Mouse (Mus musculus): ENCODE data around the gene Hoxc6.

Hoxc6 gene

GRCm38 (mm10) chr15:102969296-102969695 is 28.8 kb upstream of the Hoxc6 start:
- DNase-seq (ENCODE audit: low spot score) = no peak

GRCm38 (mm10) chr15:102970740-102971139 is 27.3 kb upstream of the Hoxc6 start:
- no peak for DNase-seq (ENCODE audit: low spot score)

GRCm38 (mm10) chr15:102972254-102972653 is 25.8 kb upstream of the Hoxc6 start:
- no peak for DNase-seq (ENCODE audit: low spot score)

GRCm38 (mm10) chr15:102972753-102973152 is 25.3 kb upstream of the Hoxc6 start:
- DNase-seq (ENCODE audit: low spot score) = no peak

GRCm38 (mm10) chr15:102975034-102975433 is 23.0 kb upstream of the Hoxc6 start:
- DNase-seq (ENCODE audit: low spot score) = no peak

- no peak for DNase-seq (ENCODE audit: low spot score)
These were observed 22.4 kb upstream of the Hoxc6 start for GRCm38 (mm10) chr15:102975688-102976111.

GRCm38 (mm10) chr15:102976171-102976570 is 21.9 kb upstream of the Hoxc6 start, which contains the start of gene Hoxc9:
TSS of gene Hoxc9 (plus strand) at chr15:102976439.
- no peak for DNase-seq (ENCODE audit: low spot score)

GRCm38 (mm10) chr15:102976631-102977422 is 21.2 kb upstream of the Hoxc6 start:
- no peak for DNase-seq (ENCODE audit: low spot score)

- DNase-seq (ENCODE audit: low spot score) = no peak
These were observed 20.6 kb upstream of the Hoxc6 start for GRCm38 (mm10) chr15:102977423-102977974.

- no peak for DNase-seq (ENCODE audit: low spot score)
These were observed 19.2 kb upstream of the Hoxc6 start for GRCm38 (mm10) chr15:102978615-102979515.

GRCm38 (mm10) chr15:102979936-102980335 is 18.1 kb upstream of the Hoxc6 start:
- no peak for DNase-seq (ENCODE audit: low spot score)

GRCm38 (mm10) chr15:102980352-102980751 is 17.7 kb upstream of the Hoxc6 start:
- DNase-seq (ENCODE audit: low spot score) = no peak

- DNase-seq (ENCODE audit: low spot score) = no peak
These were observed 17.1 kb upstream of the Hoxc6 start for GRCm38 (mm10) chr15:102980912-102981311.

- no peak for DNase-seq (ENCODE audit: low spot score)
These were observed 16.4 kb upstream of the Hoxc6 start for GRCm38 (mm10) chr15:102981379-102982288.

- no peak for DNase-seq (ENCODE audit: low spot score)
These were observed 14.3 kb upstream of the Hoxc6 start for GRCm38 (mm10) chr15:102983716-102984115.

GRCm38 (mm10) chr15:102984521-102984920 is 13.5 kb upstream of the Hoxc6 start:
- no peak for DNase-seq (ENCODE audit: low spot score)

GRCm38 (mm10) chr15:102984925-102985324 is 13.1 kb upstream of the Hoxc6 start:
- DNase-seq (ENCODE audit: low spot score) = no peak

GRCm38 (mm10) chr15:102987124-102987833 is 10.8 kb upstream of the Hoxc6 start:
- DNase-seq (ENCODE audit: low spot score) = peak; percentile 93

GRCm38 (mm10) chr15:102988078-102988477 is 10.0 kb upstream of the Hoxc6 start:
- no peak for DNase-seq (ENCODE audit: low spot score)

GRCm38 (mm10) chr15:102990461-102991397 is 7.3 kb upstream of the Hoxc6 start, which contains the start of gene Hoxc8:
TSS of gene Hoxc8 (plus strand) at chr15:102990607.
- no peak for DNase-seq (ENCODE audit: low spot score)

Measured in urinary bladder, postnatal 14 days (tissue).